Mouse (Mus musculus): Measurements from ENCODE around the gene Tmem259. TPM values are rescaled to one million over a fixed set of nuclear protein-coding genes. Genes with fewer than 3 reads are reported as not detected.
A peak's percentile ranks its signal among the peaks of the same experiment; 100 is the strongest.

Gene Tmem259
- total RNA-seq, 2 experiments from 2014 or later: 124 TPM

DNA sequence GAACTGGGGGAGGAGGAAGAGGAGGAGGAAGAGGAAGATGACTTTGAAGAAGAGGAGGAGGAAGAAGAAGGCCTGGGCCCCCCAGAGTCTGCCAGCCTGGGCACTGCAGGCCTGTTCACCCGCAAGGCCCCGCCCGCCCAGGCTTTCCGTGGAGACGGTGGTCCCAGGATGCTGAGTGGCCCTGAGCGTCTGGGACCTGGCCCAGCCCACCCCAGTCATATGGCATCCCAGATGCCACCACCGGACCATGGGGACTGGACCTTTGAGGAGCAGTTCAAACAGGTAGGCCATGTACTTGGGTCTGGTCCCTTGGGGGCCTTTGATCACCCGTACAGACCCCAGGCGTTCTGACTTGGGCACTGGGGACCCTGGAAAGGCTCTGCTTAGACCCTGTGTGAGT, 52.3 kb downstream of the Tmem259 start:
- TF ChIP-seq CTCF (conservative IDR thresholded peaks at IDR 0.05): no peak
- Histone ChIP-seq H3K27ac (no peak overlapping the region), H3K4me3 (no peak overlapping the region)
- DNase-seq (ENCODE audit: low spot score in 2 of 2): no peak

DNA sequence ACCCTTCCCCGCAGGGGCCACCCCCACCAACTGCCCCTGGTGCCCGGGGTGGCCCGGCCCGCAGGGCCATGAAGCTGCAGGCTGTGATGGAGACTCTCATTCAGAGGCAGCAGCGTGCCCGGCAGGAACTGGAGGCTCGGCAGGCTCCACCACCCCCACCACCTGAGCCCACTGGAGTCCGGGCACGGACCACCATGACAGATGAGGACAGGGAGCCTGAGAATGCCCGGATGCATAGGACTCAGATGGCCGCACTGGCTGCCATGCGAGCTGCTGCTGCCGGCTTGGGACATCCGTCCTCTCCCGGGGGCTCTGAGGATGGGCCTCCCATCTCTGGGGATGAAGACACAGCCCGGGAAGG, 53.3 kb downstream of the Tmem259 start:
- Histone ChIP-seq H3K4me3 (no peak overlapping the region), H3K27ac (no peak overlapping the region)
- no peak for TF ChIP-seq CTCF (conservative IDR thresholded peaks at IDR 0.05)
- no peak for DNase-seq (ENCODE audit: low spot score in 2 of 2)

DNA sequence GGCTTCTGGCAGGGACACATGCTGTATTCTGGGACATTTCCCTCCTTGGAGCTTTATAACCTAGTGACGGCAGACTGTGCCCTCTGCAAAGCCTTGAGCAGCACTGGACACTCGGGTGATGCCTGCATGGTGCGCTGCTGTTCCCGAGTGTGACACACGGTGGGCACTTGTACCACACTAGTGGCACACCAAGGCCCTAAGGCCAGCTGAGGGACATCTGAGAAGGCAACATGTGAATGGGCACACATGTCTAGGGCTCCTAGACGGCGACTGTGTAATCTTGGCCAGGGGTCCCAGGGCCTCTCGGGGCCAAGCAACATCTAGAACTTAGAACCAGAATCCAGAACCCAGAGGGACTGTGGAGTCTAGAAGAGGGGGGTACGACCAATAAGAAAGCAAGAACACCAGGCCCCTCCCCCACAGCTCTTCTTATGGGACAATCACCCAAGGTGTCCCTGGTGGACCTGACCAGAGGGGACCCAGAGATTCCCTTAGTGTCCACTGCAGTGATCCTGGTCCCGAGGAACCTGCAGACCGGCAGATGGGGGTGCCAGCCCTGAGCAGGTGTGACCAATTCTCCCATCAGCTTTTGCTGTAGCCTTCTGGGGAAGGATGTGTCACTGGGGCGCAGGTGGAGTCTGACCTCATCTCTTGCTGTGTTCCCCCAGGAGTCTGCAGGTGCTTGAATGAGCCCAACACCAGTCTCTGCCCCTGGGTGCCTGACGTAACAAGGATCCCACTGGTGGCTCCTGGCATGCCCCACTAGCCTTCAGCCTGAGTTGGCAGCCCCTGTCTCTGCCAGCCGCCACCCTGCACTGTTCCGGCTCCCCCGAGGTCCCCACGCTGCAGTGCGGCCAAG, 53.9 kb downstream of the Tmem259 start:
- no peak for TF ChIP-seq CTCF (conservative IDR thresholded peaks at IDR 0.05)
- Histone ChIP-seq H3K27ac (no peak overlapping the region), H3K4me3 (no peak overlapping the region)
- DNase-seq (ENCODE audit: low spot score in 2 of 2): no peak

DNA sequence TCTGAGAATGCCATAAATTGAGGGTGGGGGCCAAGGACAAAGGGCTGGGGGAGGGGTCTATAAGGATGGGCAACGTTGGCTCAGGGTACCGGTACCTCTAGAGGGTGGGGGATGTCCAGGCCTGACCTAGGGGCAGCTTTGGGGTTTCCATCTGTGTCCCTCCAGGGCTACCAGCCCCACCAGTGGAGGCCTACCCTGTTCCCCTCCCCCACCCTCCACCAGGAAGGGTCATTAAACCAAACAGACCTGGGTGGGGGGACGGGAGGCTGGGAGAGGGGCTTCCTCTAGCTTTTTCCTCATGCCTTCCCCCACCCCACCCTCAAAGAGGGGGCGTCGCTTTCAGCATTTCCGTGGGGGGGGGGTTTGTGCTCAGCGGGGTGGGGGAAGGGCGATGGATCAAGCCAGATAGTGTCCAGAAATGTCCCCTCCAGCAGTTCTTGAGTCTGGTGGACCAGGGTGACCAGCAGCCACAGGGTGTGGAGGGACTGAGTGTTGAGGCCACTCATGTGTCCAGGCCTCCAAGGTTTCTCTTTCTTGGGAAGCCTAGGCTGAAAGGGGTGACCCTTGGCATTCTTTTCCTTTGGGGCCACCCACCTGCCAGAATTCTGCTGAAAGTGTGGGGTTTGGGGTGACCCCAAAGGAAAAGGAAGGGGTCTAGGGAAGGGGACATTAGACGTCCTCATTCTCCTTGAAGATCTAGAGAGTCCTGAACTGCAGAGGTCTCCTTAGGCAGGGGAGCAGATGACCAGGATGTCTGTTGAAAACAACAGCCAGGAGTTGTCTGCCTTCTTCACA, 55.0 kb downstream of the Tmem259 start:
- no peak for TF ChIP-seq CTCF (conservative IDR thresholded peaks at IDR 0.05)
- no peak overlapping the region for H3K4me3 ChIP-seq
- H3K27ac ChIP-seq: no peak overlapping the region
- no peak for DNase-seq (ENCODE audit: low spot score in 2 of 2)

DNA sequence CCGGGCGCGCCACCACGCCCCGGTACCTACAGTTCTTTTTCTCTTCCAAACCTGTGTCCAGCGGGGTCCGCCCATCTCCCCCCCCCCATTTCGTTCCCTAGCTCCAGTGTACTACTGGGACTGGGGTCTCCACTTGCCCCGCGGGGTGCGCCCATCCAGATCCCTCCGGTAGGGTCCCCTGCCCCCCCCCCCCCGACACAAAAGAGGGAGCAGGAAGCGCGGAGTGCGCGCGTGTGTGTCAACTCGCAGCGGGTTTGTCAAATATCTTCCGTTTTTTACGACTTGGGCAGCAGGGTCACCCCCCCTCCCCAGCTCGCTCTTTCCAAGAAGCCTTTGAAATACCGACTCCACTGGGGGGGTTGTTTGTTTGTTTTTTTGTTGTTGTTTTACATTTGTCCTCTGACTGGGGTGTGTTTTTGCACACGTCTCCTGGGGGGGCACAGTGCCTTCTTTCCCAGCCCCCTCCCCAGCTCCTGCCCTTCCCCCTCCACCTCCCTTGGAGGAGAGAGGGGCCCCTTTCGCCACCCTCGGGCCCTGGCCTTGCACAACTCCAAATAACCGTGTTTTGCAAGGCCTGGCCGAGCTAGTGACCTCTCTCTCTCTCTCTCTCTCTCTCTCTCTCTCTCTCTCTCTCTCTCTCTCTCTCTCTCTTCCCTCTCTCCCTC, 56.0 kb downstream of the Tmem259 start:
- H3K4me3 ChIP-seq: peak overlapping the region; percentile 90
- H3K27ac ChIP-seq: peak overlapping the region; percentile 96
- no peak for DNase-seq (ENCODE audit: low spot score in 2 of 2)
- no peak for TF ChIP-seq CTCF (conservative IDR thresholded peaks at IDR 0.05)

DNA sequence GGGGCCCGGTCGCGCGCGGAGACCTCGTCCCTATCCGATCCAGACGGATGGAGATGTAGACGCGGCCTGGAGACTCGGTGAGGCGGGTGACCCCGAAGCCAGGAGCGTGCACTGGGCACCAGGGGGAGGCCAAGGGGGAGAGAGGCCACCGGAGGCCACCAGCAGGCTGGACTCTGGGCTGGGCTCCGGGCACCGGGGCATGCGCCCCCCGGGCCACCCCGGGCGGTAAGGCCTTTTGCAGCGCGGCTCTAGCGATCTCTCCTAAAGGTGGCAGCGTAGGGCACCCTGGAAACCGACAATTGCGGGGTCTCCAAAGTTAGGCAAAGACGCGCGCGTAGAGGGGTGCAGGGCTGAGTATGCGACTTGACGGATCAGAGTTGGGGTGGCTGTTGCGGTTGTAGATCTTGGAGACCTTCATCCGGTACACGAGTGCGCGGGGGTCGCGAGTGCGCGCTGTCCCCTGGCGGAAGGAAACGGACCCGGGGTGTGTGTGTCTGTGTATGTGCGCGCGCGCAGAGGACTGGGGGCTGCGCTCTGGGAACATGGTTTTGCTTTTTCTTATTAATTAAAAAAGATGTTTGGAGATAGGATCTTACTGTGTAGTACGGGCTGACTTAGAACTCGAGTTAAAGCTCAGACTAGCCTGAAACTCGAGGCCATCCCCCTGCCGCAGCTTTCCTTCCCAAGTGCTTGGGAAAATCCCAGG, 56.7 kb downstream of the Tmem259 start:
- peak in 1 of 2 experiments; percentile 53 for DNase-seq (ENCODE audit: low spot score in 2 of 2)
- H3K27ac ChIP-seq: peak overlapping the region; percentile 96
- TF ChIP-seq CTCF (conservative IDR thresholded peaks at IDR 0.05): peak; percentile 52
- peak overlapping the region; percentile 90 for H3K4me3 ChIP-seq

DNA sequence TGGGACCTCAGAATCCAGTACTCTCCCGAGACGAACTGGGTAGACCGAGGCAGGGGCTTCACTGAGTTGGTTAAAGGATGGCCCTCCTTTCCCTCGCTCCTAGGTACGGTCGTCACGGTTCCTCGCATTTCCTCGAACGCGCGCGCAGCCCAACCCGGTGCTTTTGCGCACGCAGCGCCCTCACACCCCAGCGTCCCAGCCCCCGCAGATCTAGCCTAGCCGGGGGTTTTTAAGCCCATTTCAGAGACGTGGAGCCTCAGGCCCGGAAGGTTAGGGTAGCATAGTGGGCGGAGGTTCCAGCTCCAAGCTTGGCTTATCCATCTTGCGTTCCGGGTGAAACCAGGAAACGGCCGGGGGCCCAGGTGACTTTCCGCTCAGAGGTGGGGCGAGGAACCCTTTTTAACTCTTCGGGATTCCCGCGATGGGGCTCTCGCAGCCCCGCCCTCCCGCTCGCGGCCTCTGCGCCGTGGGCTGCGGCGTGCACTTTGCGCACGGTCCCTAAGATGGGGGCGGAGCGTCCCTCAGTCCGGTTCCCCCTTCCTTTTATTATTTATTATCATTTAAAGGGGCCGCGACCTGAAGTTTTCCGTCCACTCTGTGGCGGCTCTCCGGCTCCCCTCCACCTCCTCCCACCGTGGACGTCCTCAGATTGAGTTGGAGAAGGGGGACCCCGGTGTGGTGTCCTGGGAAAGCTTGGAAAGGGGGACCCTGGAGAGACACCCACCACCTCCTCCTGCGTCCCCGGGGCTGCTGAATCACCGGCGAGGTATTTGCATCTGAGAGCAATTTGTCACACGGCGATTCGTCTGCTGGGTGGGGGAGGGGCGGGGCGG, 57.4 kb downstream of the Tmem259 start, which contains the start of gene Arid3a:
Arid3a (plus strand) TSS at position 553 of the 833 bp plus-strand sequence.
- peak; percentile 79 to 87 for DNase-seq (ENCODE audit: low spot score in 2 of 2)
- no peak for TF ChIP-seq CTCF (conservative IDR thresholded peaks at IDR 0.05)
- Histone ChIP-seq H3K4me3 (peak within 1 kb of the TSS; percentile 90), H3K27ac (peak within 1 kb of the TSS; percentile 96)

DNA sequence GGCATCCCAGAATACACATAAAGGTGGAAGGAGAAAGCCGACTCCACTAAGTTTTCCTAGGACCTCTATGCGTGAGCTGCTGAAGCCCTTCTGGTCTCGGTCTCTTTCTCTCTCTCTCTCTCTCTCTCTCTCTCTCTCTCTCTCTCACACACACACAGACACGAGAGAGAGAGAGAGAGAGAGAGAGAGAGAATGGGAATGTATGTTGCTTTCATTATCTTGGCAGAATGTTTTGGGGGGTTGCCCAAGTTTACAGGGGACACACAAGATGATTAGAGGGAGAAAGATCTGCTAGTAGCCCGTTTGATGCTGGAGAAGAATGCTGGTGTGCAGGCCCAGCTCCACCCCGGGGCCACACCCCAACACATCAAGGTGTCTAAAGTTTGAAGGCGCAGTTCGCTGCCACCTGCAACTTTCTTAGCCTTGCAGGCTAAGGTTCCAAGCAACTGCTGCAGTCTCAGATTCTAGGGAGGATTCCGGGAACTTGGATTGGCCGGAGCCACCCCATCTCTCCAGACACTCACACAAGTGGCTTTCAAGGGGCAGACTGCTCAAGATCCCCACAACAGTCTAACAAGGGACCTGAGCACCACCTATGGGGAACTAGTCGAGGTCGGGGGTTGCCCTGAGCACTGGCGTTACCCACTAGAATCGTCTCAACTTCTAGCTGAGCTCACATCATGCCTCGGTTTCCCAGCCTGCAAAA, 58.2 kb downstream of the Tmem259 start:
- no peak for DNase-seq (ENCODE audit: low spot score in 2 of 2)
- H3K27ac ChIP-seq: peak overlapping the region; percentile 96
- no peak for TF ChIP-seq CTCF (conservative IDR thresholded peaks at IDR 0.05)
- H3K4me3 ChIP-seq: peak overlapping the region; percentile 90

DNA sequence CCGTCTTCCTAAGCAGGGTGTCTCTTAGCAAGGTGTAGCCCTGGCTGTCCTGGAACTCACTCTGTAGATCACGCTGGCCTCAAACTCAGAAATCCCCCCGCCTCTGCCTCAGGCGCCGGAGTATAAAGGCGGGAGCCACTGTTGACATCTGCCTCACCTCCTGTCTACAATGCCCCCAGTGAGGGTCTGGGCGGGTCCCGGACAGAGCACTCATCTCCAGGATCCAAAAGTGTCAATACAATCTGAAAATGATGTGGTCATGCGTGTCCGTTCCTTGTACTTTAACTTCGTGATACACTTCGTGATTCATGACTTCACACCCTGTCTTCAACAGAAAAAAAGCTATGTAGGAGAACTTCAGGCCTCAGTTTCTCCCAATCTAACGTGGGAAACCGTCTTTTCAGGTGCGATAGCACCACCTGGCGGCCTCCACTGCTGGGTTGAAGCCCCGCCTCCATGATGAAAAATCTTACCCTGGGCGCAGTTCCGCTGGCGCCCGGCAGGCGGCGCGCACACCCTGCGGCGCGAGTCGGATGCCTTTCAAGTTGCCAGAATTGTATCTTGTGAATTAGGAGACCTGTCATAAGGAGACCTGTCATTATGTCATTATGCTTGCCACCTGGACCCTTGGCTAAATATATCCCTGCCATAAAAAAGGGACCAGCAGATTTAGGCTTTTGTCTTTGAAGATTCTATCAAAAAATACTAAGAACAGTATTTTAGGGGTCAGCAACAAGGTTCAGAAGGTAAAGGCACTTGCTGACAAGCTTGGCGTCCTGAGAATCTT, 58.9 kb downstream of the Tmem259 start:
- H3K4me3 ChIP-seq: no peak overlapping the region
- DNase-seq (ENCODE audit: low spot score in 2 of 2): peak; percentile 92 to 98
- peak overlapping the region; percentile 96; the same call in 1 of the 2 replicates for H3K27ac ChIP-seq

More for the DNA sequence above, 58.9 kb downstream of the Tmem259 start:
- TF ChIP-seq CTCF (conservative IDR thresholded peaks at IDR 0.05): peak; percentile 100

Other genes starting within 250 kb of the Tmem259 start
- gene Polrmt, start 237.7 kb downstream of the Tmem259 start, total RNA-seq (2021): 10 to 100 TPM; 44.5 to 50.6 TPM
- gene Fgf22, start 229.3 kb downstream of the Tmem259 start, total RNA-seq (2021): 1 to 10 TPM; 1.9 to 2.8 TPM
- gene Rnf126, start 217.4 kb downstream of the Tmem259 start, total RNA-seq (2021): 10 to 100 TPM; 85.0 to 88.3 TPM
- gene Fstl3, start 207.1 kb downstream of the Tmem259 start, total RNA-seq (2021): 1 to 10 TPM; 2.5 to 2.7 TPM
- under 1 TPM; 0.26 to 0.37 TPM for gene Prss57, start 193.4 kb downstream of the Tmem259 start, total RNA-seq (2021)
- gene Palm, start 190.8 kb downstream of the Tmem259 start, total RNA-seq (2021): 100 to 1,000 TPM; 275 to 277 TPM
- gene Misp, start 163.3 kb downstream of the Tmem259 start, total RNA-seq (2021): 1 to 10 TPM in 1 of 2 experiments, under 1 TPM in 1; 0.54 to 1.1 TPM
- gene Ptbp1, start 129.9 kb downstream of the Tmem259 start, total RNA-seq (2021): 10 to 100 TPM; 56.9 to 58.7 TPM
- gene Prtn3, start 109.9 kb downstream of the Tmem259 start, total RNA-seq (2021): 1 to 10 TPM; 1.5 to 2.6 TPM
- gene Plppr3, start 109.7 kb downstream of the Tmem259 start, total RNA-seq (2021): 10 to 100 TPM; 33.7 to 37.1 TPM
- not detected for gene Elane, start 98.1 kb downstream of the Tmem259 start, total RNA-seq (2021)
- not detected for gene Cfd, start 93.5 kb downstream of the Tmem259 start, total RNA-seq (2021)
- gene Med16, start 75.4 kb downstream of the Tmem259 start, total RNA-seq (2021): 10 to 100 TPM; 57.7 to 59.3 TPM
- not detected for gene Gm26602, start 73.5 kb downstream of the Tmem259 start, total RNA-seq (2021)
- gene Kiss1r, start 67.4 kb downstream of the Tmem259 start, total RNA-seq (2021): 1 to 10 TPM; 5.6 to 7.1 TPM
- gene R3hdm4, start 63.1 kb downstream of the Tmem259 start, total RNA-seq (2021): 100 to 1,000 TPM; 365 to 385 TPM
- gene Arid3a, start 57.3 kb downstream of the Tmem259 start, total RNA-seq (2021): 1 to 10 TPM; 7.5 to 8.5 TPM
- gene Wdr18, start 24.2 kb downstream of the Tmem259 start, total RNA-seq (2021): 10 to 100 TPM; 44.8 to 47.0 TPM
- under 1 TPM in 1 of 2 experiments, not detected in 1; 0.15 TPM for gene Grin3b, start 13.6 kb downstream of the Tmem259 start, total RNA-seq (2021)
- 1 to 10 TPM; 5.4 to 5.6 TPM for gene Cnn2, start 4.3 kb upstream of the Tmem259 start, total RNA-seq (2021)
- 10 to 100 TPM; 10.7 to 11.0 TPM for gene Abca7, start 12.2 kb upstream of the Tmem259 start, total RNA-seq (2021)
- gene Arhgap45, start 32.3 kb upstream of the Tmem259 start, total RNA-seq (2021): 1 to 10 TPM; 3.7 to 4.4 TPM
- gene Polr2e, start 55.5 kb upstream of the Tmem259 start, total RNA-seq (2021): 10 to 100 TPM; 77.8 to 79.1 TPM
- gene Gpx4, start 62.8 kb upstream of the Tmem259 start, total RNA-seq (2021): 100 to 1,000 TPM; 440 to 464 TPM
- 10 to 100 TPM; 22.4 to 23.4 TPM for gene Sbno2, start 121.2 kb upstream of the Tmem259 start, total RNA-seq (2021)
- 10 to 100 TPM; 96.8 to 97.7 TPM for gene Stk11, start 131.5 kb upstream of the Tmem259 start, total RNA-seq (2021)
- gene Atp5d, start 154.3 kb upstream of the Tmem259 start, total RNA-seq (2021): 100 to 1,000 TPM; 332 to 344 TPM
- gene Cbarp, start 156.5 kb upstream of the Tmem259 start, total RNA-seq (2021): 100 to 1,000 TPM; 331 to 341 TPM
- gene Midn, start 163.9 kb upstream of the Tmem259 start, total RNA-seq (2021): 10 to 100 TPM; 53.1 to 54.5 TPM
- 100 to 1,000 TPM in 1 of 2 experiments, 10 to 100 TPM in 1; 88.3 to 103 TPM for gene Cirbp, start 181.7 kb upstream of the Tmem259 start, total RNA-seq (2021)
- gene 1600002K03Rik, start 188.6 kb upstream of the Tmem259 start, total RNA-seq (2021): 1 to 10 TPM; 7.0 to 7.4 TPM
- 1 to 10 TPM; 7.1 to 9.7 TPM for gene Efna2, start 195.2 kb upstream of the Tmem259 start, total RNA-seq (2021)
- 10 to 100 TPM; 41.4 to 49.6 TPM for gene Mum1, start 242.1 kb upstream of the Tmem259 start, total RNA-seq (2021)

Data from layer of hippocampus, adult 2 months (tissue).